Mouse (Mus musculus): ENCODE results near the gene Gm4881.

GRCm38 (mm10) chr7:24884693-24885291 is 59.5 kb downstream of the Gm4881 start:
- no peak for TF ChIP-seq CTCF (IDR thresholded peaks at IDR 0.05; ENCODE audit: low read depth, low read length)
- TF ChIP-seq POLR2A (IDR thresholded peaks at IDR 0.05; ENCODE audit: extremely low read depth, insufficient read depth, low read length) = no peak

Data from liver, adult 2 months (tissue).